Mouse (Mus musculus) heart, postnatal 36 days (tissue): Measurements from ENCODE around the gene Tbl2. TPM values are rescaled to one million over a fixed set of nuclear protein-coding genes. Genes with fewer than 3 reads are reported as not detected.
A peak's percentile ranks its signal among the peaks of the same experiment; 100 is the strongest.

Experiments
- DNase-seq, 2 experiments: peaks; one replicate each; pipeline ENCODE4 v3.0.0; 2021 to 2022
- intact Hi-C: fragments of 180-260 bp; cut with DNase I; formaldehyde crosslinking; loops from one replicate; pipeline ENCODE4 v1.15.1; 2025
- microRNA-seq, 2 experiments: library from miRNA; unstranded; fragments of <30 nt; microRNA quantifications; one replicate each; pipeline ENCODE4 v1.2.0; 2021; ENCODE audit warnings: borderline number of aligned reads in 2 of 2
- total RNA-seq, 2 experiments: library from RNA; stranded (reverse); gene quantifications; 2 replicates each; pipeline ENCODE4 v1.2.3; 2021

Tbl2 gene
- total RNA-seq, 2 experiments from 2014 or later: 11.7 to 12.8 TPM

DNA sequence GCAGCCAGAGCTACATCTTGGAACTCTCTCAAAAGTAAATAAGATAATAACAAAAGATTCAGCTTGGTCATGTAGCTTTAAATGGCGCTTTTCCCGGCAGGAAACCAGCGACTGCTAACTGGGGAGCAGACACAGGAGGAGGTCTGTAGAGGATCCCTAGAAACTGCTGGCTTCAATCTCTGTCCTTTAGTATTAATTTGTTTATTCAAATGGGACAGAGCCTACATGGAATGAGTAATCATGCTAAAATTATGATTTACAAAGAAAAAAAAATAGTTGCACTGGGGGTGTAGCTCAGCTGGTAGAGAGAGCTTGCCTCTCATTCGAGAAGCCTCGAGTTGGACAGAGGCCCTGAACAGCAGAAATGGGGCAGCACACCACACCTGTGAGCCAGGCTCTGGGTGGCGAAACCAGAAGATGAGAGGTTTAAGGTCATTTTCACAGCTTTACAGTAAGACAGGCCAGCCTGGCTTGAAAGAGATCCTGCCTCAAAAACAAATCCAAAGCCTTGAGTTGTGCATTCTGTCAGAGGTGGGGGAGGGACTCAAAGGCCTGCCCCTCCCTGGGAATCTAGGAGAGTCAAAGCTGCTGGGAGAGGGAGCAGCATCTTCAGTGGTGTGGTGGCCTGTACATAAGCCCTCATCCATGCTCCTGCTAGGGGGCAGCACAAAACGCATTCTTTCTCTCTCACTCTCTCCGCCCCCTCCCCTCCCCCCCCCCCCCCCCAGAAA, 33.8 kb downstream of the Tbl2 start:
- no peak for DNase-seq
- intact Hi-C loops: no loop called here

DNA sequence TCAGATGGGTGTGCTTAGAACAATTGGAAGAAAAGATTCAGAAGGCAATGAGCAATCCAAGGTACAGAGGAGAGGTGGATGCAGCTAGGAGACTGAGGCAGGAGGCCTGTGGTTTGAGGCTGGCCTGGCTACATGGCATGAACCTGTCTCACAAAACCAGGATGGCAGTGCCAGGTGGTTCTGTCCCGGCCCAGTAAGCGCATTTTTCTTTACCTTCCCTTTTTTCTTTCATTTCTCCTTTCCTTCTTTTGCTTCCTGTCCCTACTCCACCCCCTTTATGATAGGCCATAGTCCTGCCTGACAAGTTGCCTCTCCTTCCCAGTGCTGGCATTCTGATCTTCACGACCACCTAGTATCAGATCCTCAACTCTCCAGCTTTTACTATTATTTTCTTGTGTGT, 35.6 kb downstream of the Tbl2 start:
- intact Hi-C loops: loop anchor here (1.0 to 5.0 kb wide), 2 partner anchors 16 to 123 kb away; partner anchors contain the start of genes Bud23 and Dnajc30
- DNase-seq: no peak

DNA sequence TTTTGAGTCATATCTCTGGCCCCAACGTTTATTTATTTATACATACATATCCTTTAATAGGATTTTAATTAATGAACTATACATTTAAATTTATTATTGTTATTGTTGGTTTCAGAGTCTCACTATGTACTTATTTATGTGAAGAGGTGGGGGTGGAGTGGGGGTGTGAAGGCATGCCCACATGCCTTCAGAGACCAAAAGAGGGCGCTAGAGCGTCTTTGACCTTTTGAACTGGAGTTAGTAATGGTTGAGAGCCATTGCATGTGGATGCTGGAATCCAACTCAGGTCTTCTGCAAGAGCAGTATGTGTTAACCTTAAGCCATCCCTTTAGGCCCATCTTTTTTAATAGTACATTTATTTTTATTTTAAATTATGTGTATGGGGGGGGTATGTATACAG, 36.1 kb downstream of the Tbl2 start:
- intact Hi-C loops: loop anchor here (1.0 to 5.0 kb wide), 2 partner anchors 16 to 123 kb away; partner anchors contain the start of genes Bud23 and Dnajc30
- no peak for DNase-seq

DNA sequence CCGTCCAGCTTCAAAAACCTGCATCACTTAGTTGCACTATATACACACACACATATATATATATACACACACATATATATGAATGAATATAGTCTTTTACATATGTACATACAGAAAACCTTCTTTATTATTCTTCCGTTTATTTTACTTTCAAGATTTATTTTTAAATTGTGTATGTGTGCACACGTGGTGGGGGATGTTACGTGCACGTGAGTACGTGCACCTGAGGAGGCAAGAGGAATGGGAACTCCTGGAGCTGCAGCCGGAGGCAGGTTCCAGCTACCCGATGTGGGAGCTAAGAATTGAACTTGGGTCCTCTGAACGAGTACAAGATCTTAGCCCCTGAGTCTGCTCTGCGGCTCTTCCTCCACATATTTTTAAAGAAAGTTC, 36.8 kb downstream of the Tbl2 start:
- no peak for DNase-seq
- intact Hi-C loops: loop anchor here (5.0 kb wide), 1 partner anchor 124 kb away; the partner anchor contains the start of genes Bud23 and Dnajc30

DNA sequence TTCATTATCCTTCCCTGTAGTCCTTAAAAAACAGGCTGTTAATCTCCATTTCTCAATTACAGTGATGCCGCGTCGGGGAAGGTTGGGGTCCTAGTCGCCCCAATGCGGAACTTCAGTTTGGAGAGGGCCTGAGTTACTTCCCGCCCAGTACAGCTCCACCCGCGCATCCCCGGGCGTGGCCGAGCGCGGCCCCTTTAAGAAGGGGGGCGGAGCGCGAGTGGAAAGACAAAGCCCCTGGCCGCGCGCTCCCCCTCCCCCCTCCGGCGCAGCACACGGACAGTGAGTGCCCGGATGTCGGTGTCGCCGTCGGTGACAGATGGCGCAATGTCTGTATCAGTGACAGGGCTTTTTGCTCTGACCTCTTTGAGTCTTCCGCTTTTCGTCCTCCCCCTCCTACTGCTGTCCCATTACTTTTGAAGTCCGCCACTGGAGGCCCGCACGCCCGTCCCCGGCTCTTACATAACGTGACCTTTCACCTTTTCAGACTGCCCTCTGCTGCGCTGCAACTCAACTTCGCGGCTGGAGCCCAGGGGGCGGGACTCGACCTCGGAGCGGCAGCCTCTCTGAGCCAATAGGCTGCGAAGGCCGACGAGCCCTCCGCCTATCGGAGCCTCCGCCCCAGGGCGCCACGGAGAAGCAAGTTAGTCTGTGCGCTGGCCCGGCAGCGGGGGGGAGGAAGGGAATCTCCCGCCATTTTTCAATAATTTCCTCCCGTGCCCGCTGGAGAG, 37.3 kb downstream of the Tbl2 start, which contains the start of gene Baz1b:
Gene Baz1b (plus strand): TSS at position 644 of the 728 bp plus-strand sequence.
- intact Hi-C loops: loop anchor here (5.0 kb wide), 1 partner anchor 124 kb away; the partner anchor contains the start of genes Bud23 and Dnajc30

DNA sequence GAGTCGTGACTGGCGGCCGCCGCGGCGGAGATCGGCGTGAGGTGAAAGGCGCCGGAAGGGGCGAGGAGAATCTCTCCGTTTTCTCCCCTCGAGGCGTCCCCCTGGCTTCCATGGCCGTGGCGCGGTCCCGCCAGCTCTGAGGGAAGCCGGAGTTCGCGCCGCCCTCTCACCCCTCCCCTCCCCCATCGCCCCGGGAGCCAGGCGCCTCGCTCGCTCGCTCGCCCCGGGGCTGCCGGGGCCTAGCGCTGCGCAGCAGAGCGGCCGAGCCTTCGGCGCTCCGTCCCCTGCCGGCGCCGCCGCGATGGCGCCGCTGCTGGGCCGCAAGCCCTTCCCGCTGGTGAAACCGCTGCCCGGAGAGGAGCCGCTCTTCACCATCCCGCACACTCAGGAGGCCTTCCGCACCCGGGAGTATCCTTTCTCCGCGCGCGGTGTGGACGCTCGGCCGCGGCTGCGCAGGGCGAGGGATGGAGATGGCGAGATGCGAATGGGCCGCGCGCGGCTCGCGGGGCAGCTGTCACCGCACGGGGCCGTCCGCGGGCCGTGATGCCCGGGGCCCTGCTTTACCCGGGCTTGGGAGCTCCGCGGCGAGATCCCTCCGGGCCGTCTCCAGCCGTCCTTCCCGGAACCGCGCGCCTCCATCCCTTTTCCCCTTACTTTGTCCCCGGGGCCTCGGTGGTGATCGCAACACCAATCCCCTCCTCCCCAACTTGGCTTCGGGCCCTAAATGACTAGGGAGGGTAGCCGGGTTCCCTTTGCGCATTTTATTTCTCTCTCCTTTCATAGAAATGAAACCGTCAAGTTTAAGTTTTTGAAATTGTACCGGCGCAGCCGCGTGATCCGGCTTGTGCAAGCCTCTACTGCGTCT, 38.1 kb downstream of the Tbl2 start:
- intact Hi-C loops: loop anchor here (2.0 to 5.0 kb wide), 2 partner anchors 125 to 173 kb away; partner anchors contain the start of genes Bud23 and Dnajc30
- DNase-seq: peak in 1 of 2 experiments; percentile 35

More for the DNA sequence above, 37.3 kb downstream of the Tbl2 start, which contains the start of gene Baz1b:
- peak; percentile 95 to 96 for DNase-seq

DNA sequence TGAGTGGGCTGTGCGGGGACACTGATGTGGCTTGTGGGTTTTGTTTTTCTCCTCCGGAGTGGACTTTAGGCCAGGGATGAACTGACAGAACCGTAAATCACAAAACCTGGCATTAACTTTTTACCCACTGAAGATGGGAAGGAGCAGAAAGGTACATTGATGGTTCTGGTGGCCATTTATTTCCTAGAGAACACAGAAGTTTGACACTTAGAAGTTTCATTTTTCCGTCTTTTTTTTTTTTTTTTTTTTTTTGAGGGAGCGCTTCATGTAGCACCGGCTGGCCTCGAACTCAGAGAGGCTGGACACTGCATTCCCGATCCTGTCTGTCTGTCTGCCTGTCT, 38.7 kb downstream of the Tbl2 start:
- no peak for DNase-seq
- intact Hi-C loops: loop anchor here (2.0 to 5.0 kb wide), 2 partner anchors 126 to 173 kb away; partner anchors contain the start of genes Bud23 and Dnajc30

DNA sequence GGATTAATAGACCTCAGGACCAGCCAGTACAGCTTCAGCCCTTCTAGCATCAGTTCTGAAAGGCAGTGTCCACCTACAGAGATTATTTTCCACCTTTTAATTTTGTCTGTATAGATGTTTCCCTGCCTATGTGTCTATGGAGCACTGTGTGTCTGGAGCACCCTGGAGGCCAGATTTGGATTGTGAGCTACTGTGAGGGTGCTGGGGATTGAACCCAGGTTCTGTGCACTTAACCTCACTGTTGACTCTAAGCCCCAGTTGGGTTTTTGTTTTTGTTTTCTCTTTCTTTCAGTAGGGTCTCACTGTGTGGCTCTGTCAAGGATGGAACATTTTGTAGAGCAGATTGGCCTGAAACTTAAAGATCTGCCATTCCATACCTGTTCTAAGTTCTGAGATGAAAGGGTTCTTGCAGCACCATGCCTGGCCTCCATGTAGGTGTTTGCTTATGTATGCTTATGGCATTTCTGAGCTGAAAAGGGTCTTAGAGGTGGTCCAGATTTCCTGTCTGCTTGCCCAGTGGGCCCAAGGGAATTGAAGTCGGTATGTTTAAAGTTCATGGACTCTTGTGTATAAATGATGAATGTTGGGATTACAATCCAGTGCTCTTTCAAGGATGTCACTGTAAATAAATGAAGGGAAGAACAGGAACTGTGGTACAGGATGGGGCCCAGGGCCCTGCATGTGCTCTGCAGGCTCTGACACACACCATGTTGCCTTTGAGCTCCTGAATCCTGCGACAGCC, 40.0 kb downstream of the Tbl2 start:
- DNase-seq: no peak
- intact Hi-C loops: loop anchor here (2.0 to 5.0 kb wide), 3 partner anchors 41 to 175 kb away; partner anchors contain the start of genes Bud23, Dnajc30 and Tbl2

DNA sequence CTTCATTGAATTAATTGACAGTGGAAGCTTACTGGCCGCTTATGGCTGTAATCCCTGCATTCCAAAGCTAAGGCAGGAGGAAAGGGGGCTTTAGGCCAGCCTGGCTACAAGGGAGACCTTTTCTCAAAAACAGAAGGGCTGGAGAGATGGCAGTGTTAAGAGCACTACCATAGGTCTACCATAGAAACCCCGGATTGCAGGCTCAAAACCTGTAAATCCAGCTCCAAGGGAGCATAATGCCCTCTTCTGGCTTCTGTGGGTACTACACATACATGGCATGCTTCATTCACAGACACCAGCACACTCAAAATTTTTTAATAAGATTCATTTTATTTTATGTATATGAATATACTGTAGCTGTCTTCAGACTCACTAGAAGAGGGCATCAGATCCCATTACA, 42.2 kb downstream of the Tbl2 start:
- intact Hi-C loops: loop anchor here (1.0 to 2.0 kb wide), 2 partner anchors 43 to 73 kb away; partner anchors contain the start of gene Tbl2
- DNase-seq: peak; percentile 65 to 71

DNA sequence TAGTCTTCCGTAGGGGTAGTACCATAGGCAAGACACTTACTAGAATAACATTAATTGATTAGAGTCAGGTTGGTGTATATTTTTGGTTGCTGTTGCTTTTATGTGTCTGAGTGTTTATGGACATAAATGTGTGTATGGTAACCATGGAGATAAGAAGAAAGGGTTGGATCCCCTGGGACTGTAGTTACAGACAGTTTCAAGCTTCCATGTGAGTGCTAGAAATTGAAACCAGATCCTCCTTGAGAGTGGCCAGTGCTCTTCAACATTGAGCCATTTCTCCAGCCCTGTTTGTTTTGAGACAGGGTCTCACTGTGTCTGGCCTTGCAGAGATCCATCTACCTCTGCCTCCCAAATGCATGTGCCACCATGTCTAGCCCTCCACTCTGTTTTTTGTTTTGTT, 43.0 kb downstream of the Tbl2 start:
- no peak for DNase-seq
- intact Hi-C loops: no loop called here

DNA sequence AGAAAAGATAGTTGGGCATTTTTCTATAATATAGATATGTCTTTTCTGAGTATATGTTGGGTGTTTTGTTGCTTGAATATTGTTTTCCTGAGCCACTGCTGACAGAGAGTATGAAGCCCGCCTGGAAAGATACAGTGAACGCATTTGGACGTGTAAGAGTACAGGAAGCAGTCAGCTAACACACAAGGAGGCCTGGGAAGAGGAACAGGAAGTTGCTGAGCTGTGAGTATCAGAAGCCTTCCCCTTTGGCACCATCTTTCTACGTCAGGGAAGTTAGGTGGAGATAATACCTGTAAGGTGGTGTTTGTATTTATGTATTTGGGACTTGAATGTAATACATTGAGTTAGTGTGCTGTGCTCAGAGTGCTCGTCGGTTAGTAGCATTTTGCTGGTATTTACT, 46.9 kb downstream of the Tbl2 start:
- DNase-seq: no peak
- intact Hi-C loops: no loop called here

DNA sequence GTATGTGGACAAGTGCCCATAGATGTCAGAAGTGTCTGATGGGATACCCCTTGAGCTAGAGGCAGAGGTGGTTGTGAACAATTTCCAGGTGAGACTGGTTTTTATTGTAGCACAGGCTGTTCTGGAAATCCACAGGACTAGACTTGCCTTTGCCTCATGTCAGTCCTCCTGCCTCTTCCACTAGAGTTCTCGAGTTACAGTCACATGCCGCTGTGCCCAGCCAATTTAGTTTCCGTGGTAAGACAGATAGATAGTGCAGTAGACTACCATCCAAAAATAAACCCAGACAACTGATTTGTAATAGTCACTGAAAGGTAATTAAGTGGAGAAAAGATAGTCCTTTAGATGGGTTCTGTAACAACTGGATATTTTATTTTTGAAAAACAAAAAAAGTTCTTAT, 53.3 kb downstream of the Tbl2 start:
- peak in 1 of 2 experiments; percentile 21 for DNase-seq
- intact Hi-C loops: no loop called here

DNA sequence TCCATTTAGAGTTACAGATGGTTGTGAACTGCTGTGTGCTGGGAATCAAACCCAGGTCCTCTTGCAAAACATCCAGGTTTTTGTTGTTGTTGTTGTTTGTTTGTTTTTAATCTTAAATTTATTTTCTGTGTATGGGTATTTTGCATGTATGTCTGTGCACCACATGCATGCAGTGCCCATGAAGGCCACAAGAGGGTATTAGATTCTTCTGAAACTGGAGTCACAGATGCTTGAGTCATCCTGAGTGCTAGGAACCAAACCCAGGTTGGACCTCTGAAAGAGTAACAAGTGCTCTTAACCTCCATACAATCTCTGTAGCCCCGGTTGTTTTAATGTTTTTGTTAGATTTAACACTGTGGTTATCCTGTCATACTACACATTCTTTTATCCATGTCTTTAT, 58.7 kb downstream of the Tbl2 start:
- DNase-seq: no peak
- intact Hi-C loops: no loop called here

Small RNA genes within 50 kb of the gene (microRNA-seq; reads per million reads assigned to microRNA genes)
- gene Gm25315: 0 reads per million in 2 experiments

Other genes starting within 250 kb of the Tbl2 start
- gene Tmem270, start 242.9 kb upstream of the Tbl2 start, total RNA-seq: not detected
- gene Cldn13, start 234.1 kb upstream of the Tbl2 start, total RNA-seq: not detected
- gene Mettl27, start 217.3 kb upstream of the Tbl2 start, total RNA-seq: 1 to 10 TPM; 7.3 to 7.5 TPM
- gene Cldn4, start 202.7 kb upstream of the Tbl2 start, total RNA-seq: not detected
- gene Cldn3, start 163.4 kb upstream of the Tbl2 start, total RNA-seq: under 1 TPM in 1 of 2 experiments, not detected in 1; 0.22 TPM
- 10 to 100 TPM; 63.6 to 68.4 TPM for gene Abhd11, start 140.5 kb upstream of the Tbl2 start, total RNA-seq
- 1 to 10 TPM; 1.7 to 2.0 TPM for gene Stx1a, start 126.2 kb upstream of the Tbl2 start, total RNA-seq
- 10 to 100 TPM; 38.5 to 40.4 TPM for gene Dnajc30, start 85.5 kb upstream of the Tbl2 start, total RNA-seq
- gene Bud23, start 84.7 kb upstream of the Tbl2 start, total RNA-seq: 10 to 100 TPM; 21.2 to 24.7 TPM
- 1 to 10 TPM in 1 of 2 experiments, under 1 TPM in 1; 0.95 to 1.6 TPM for gene Vps37d, start 71.4 kb upstream of the Tbl2 start, total RNA-seq
- gene Mlxipl, start 59.8 kb upstream of the Tbl2 start, total RNA-seq: 10 to 100 TPM; 23.5 to 31.7 TPM
- 10 to 100 TPM; 41.3 to 43.4 TPM for gene Bcl7b, start 18.6 kb downstream of the Tbl2 start, total RNA-seq
- gene Baz1b, start 37.6 kb downstream of the Tbl2 start, total RNA-seq: 10 to 100 TPM; 41.4 to 43.0 TPM
- under 1 TPM; 0.73 to 0.75 TPM for gene Fzd9, start 101.6 kb downstream of the Tbl2 start, total RNA-seq
- under 1 TPM in 1 of 2 experiments, not detected in 1; 0.61 TPM for gene Fkbp6, start 200.4 kb downstream of the Tbl2 start, total RNA-seq
- not detected for gene Trim50, start 203.6 kb downstream of the Tbl2 start, total RNA-seq
- gene Nsun5, start 220.3 kb downstream of the Tbl2 start, total RNA-seq: 10 to 100 TPM; 13.0 to 17.8 TPM
- gene Pom121, start 244.9 kb downstream of the Tbl2 start, total RNA-seq: 10 to 100 TPM; 11.7 to 11.9 TPM